Mouse (Mus musculus) frontal cortex, adult (tissue): ENCODE measurements around the gene 4930503B20Rik.

Source experiments
- ATAC-seq: cut with Nextera tagmentation; 2 replicates; pipeline ENCODE4 v1.9.2; 2017; ENCODE audit warnings: mild to moderate bottlenecking, moderate library complexity, mixed read lengths; ENCODE audit not compliant: low TSS enrichment

Gene 4930503B20Rik

DNA sequence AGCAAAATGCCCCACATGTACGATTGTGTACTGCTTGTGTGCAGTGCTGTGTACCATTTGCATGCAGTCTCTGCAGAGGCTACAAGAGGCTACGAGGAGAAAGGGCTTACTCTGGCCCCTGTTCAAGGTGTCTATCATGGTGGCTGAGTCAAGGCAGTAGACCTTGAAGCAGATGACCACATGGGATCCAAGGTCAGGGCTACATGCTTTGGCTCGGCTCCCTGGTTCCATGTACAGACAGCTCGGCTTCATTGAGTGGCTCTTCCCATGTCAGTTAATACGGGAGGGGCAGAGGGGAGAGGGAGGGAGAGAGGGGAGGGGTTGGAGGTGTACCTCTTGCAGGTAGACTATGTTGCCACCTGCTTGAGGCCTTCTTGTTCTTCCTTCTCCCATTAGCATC is 1.3 kb upstream of the 4930503B20Rik start:
- ATAC-seq = no peak

DNA sequence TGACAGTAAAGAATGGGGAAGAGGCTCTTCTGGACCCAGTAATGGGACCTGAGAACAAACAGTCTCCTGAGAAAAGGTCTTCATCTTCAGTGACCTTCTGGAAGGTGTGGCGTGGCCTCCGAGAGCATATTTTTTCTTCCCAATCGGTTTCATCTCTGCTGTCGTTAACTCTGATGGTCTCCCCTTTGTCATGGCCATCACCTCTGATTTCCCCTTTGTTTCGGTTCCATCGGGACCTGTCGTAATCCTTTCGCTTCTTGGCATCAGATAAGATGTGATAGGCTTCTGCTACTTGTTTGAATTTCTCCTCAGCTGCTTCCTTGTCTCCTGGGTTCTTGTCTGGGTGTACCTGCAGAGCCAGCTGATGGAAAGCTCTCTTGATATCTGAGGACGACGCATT is 401 bp downstream of the 4930503B20Rik start:
- ATAC-seq = no peak

DNA sequence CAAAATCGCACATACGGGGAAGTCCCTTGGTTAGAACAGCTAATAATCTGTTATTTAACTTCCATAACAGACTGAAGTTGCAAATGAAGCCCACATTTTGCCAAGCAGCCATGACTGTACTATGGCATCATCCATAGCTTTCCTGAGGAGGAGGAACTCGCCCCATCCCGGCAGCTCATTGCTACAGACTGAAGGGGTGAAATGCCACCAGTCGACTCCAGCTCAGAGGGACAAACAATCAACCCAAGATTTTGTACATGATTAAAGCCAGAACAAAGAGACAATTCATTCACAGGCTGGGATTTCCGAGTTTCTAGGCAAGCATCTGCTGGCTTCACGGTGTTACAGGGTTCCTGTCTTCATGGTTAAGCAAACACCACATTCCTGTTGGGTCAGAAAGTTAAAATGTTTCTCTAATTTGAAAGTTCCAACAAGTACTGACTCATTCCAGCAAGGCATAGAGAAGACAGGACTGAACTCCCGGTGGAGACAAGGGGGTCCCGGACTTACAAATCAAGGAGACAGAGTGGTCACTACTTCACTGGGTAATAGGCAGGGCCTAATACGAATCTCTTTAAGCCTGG is 1.7 kb downstream of the 4930503B20Rik start:
- no peak for ATAC-seq

DNA sequence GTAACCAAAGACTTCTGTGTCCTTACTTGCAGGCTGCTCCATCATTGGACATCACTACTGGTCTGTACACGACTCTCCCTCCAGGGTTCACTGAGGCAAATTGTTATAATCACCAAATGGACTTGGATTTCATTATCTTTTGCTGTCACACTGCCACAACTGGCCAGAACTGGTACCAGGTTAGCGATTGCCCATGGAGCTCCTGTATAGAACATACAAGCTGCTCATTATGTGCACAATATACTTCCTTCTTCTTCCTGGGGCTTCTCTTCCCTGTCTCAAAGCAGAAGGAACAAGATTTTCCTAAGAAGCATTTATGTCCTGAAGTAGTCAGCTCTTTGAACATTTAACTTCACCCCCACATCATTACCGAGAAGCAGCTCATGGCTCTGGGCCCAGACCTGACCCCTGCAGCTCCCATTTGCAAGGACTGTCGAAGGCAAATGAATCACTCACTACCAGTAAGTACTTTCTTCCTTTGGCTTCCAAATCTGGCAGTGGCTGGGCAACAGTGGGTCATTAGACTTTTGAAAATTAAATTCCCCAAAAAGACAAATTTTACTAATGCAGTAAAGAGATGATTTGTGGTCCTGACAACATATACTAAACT is 9.2 kb downstream of the 4930503B20Rik start:
- ATAC-seq = 0 out of 2 replicates have a peak, but pooled peaks have one; percentile 27

DNA sequence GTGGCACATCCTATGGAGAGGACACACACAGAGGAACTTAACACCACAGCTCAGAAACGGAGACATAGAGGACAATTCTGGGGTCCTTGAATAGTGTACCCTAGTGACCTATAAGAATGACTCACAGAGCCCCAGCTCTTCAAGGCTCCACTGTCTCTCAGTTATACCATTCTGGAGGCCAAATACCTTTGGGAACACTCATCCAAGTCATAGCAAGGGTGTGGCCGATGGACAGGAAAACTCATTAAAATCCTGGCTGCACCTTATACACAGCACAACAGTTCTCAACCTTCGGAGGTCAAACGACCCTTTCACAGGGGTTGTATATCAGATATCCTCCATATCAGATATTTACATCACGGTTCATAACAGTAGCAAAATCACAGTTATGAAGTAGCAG is 18.6 kb downstream of the 4930503B20Rik start:
- no peak for ATAC-seq

DNA sequence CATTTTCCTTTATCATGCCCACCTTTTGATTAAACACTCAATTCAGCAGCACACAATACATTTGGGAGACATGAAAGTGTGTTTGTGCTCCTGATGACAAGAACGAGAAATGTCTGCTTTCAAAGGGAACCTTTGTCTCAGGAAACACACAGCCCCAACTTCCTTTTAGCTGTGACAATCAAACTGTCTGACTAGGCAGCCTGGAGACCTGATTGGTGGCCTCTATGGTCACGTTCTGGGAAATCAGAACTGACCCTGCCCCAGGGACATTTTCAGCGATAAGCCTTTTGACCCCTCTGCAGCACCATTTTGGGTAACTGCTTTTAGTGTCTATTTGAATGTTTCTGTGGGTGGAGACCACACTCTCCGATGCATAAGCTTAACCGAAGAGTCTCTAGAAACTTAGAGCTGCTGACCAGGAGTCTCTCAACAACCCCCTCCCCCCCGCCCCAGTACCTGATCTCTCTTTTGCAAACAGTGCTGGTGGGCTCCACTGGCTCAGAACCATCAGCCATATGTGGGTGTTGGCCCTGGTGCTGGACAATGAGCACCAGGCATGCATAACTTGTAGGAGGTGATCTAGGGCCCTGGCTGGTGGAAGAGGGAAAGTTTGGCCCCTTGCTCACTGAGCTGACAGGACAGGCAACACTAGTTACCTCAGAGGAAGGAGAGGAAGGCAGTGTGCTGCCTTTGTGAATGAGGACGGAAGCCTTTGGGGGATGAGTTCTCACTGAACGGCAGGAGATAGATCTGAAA is 22.7 kb downstream of the 4930503B20Rik start:
- 0 out of 2 replicates have a peak, but pooled peaks have one; percentile 4 for ATAC-seq

DNA sequence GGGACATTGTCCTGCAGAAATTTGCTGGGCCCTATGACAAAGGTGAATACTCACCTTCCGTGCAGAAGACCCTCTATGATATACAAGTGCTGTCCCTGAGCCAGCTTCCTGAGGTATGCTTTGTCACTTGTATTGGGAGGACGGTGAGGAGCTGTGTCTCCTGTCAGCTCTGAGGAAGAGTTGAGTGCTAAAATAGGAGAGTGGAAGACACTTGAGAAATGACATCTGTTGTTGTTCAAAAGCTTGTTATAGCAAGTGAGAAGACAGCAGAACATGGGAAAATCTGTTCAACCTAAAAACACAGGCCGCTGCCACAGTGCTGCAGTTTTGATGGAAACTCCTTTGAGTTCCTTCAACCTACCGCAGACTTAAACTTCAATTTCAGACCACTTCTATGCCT is 25.4 kb downstream of the 4930503B20Rik start:
- peak; percentile 56 for ATAC-seq

DNA sequence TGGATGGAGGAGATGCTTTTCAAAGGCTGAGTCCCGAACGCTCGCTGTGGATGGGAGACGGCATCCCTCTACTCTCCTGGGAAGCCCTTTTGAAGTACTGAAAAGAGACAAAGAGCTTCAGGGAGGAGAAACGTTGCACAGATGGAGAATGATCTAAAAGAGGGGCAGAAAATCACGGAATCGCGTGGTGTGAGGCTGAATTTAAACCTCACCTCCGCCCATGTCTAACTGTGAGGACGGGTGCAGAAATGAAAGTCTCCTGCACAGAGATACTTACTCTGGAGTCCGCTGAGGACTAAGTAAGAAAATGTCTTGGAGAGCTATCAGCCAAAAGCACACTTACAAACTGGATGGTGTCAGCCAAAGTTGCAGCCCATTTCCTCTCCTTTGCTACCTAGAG is 29.2 kb downstream of the 4930503B20Rik start:
- peak; percentile 62 for ATAC-seq

DNA sequence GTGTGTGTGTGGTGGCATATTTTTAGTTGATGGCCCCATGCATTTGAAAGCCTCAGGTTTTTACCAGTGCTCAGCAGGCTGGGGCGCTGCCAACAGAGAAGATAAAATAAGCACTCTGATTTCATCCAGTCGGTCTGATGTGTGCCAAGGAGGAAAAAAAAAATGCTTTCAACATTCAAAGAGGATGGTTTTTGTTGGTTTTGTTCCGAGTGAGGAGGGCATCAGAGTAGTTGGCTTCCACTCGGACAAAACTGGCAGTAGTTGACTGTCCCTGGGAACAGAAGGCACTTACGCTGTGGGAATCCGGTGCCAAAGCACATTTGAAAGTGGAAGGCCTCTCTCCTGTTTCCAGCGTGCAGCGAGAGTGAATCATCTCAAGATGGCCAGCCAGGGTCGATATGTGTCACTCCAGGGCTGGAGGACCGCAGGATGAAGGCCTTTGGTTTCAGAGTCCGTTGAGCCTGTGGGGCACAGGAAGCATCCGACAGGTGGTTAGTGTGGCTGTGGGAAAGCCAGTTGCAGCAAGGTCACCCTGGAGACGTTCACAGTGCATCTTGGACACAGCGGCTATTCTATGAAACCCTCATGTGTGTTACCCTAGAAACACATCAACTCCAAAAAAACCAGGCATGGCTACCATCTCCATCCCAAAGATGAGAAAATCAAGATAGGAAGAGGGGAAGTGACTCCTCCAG is 30.4 kb downstream of the 4930503B20Rik start:
- peak; percentile 64 for ATAC-seq

DNA sequence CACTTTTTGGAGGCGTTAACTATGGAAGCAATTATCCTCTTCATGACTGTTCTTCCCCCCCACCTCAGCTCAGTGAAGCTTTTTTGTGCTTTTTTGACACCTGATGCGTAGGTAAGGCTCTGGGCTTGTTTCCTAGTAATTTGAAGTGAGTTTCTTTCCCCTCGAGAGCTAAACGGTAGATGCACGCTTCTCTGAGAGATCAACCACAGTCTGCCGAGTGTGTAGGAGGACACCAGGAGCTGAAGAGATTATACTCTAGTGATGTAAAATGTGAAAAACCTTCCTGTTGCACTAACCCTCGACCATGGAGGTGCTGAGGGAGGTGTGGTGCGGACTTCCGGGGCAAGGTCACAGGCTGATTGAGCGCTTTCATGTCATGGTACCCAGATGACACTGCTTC is 31.0 kb downstream of the 4930503B20Rik start:
- peak; percentile 59 for ATAC-seq

DNA sequence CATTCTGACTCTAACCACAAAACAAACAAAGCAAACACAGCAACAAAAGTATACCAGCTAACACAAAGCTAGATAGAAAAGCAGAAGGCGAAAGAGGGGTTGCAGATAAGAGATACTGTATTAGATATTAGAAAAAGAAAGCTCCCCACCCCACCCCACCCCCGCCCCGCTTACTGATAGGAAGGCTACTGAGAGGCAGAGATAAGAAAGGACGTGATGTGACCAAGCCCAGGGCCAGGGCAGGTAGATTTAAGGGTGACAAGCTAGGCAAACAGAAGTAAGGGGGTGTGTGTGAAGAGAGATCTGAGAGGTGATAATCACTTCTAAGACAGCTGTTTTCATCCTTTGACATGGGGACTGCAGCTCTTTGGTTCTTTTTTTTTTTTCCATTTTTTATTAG is 32.8 kb downstream of the 4930503B20Rik start:
- ATAC-seq = no peak

DNA sequence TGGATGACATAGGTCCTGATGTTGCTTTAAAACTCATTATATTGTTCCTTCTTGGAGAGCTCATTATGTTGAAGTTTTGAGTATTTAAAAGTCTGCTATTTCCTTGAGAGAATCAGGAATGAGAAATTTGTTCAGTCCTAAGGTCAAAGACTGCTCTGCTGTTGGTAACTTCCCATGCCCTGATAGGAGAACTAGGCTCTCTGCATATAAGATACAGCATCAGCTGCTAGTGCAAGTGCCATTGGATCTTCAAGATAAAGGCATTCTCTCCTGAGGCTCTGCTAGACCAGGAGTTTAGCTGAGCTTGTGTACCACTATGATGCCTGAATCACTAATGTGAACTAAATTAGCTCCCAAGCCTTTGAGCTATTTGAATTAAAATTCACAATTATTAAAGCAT is 33.2 kb downstream of the 4930503B20Rik start:
- ATAC-seq = no peak

DNA sequence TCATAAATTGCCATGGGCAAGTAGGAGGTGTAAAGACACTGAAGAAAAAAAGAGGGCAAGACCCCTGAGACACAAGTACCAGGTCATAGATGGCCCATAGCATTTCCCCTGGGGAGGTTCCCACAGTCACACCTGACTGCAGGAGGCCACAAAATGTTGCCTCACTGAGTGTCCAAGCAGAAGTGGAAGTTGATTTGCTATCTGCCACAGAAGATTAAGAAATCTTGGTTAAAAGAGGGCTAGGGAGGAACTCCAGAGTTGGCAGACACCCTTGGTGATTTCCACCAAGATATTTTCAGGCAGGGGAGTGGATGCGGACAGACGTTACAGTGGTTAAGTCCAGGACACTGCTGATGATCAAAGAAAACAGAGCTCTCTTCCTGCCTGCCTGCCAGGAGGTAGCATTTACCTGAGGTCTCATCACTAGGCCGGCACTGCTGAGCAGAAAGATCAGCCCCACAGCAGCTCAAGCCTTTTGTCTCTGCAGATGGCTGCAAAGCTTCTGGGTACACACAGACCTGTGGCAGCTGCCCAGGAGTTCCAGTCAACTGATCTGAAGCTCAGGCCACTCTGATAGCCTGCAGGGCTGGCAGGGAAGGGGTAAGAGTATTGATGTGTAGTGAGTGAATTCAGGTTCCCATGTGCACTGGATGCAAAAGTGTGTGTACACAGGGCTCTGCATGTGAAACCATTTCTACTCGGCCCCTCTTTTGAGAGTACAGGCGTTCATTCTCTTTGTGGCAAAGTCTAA is 34.4 kb downstream of the 4930503B20Rik start:
- ATAC-seq = no peak

DNA sequence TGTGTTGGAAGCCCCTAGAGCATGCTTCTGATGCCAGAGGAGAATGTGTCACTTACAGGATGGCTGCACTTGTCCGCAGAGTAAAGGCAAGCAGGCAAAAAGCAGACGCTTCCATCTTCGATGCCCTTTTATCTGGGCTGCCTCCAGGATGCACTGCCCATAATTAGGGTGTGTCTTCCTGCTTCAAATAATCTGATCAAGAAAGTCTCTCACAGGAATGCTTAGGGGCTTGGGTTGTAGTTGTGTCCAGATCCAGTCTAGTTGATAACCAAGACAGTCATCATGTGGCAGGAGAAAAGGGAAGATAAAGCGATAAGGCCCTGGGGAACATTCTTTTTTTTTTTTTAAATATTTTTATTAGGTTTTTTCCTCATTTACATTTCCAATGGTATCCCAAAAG is 35.6 kb downstream of the 4930503B20Rik start, which contains the start of gene Dnase2b:
Gene Dnase2b, minus strand, starts transcription at position 101 of the 400 bp plus-strand sequence.
- ATAC-seq = no peak

DNA sequence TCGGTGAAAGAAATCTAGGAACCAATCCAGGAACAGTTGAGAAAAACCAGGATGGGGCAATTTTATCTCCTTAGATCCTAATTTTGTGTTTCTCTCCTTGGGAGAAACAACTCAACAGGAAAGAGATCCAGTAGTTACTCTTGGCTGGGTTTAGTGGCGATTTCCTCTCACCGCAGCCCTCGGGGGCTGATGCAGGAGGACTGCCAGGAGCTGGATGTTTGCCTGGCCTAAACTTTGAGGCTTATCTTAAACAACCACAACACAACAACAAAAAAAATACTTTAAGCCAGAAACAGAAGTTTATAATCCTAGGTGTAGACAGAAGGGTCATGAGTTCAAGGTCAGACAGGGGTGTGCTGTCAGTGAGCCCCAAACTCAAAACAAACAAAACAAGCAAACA is 39.3 kb downstream of the 4930503B20Rik start:
- ATAC-seq = no peak

DNA sequence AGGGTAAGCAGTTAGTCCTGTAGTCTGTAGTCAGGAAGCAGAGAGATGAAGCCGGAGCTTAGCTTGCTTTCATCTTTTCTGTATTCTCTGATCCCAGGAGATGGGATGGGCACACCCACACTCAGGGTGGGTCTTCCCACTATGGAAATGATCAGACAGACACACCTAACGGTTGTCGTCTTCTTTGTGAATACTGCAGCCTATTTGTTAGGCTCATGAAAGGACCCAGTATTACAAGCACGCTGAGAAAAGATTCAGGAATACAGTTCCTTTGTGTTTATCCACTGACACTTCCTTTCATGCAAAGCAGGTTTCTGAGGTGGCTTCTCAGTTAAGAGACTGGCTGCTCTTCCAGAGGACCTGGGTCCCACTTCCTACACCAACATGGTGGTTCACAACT is 39.9 kb downstream of the 4930503B20Rik start:
- ATAC-seq = 0 out of 2 replicates have a peak, but pooled peaks have one; percentile 18

DNA sequence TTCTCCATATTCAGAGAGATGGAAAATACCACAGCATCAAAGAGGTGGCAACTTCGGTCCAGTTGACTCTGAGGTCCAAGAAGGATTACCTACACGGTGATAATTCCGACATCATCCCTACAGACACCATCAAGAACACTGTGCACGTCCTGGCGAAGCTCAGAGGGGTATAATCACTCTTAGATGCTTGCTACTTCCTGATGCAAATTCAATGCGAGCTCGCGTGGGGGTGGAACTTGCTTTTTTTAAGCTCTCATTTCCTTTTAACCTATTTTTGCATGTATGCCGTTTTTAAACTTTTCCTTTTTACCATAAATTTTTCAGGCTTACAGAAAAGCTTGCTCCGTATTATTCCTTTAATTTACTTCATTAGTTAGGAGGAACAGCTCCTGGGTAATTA is 40.8 kb downstream of the 4930503B20Rik start:
- peak; percentile 70 for ATAC-seq

DNA sequence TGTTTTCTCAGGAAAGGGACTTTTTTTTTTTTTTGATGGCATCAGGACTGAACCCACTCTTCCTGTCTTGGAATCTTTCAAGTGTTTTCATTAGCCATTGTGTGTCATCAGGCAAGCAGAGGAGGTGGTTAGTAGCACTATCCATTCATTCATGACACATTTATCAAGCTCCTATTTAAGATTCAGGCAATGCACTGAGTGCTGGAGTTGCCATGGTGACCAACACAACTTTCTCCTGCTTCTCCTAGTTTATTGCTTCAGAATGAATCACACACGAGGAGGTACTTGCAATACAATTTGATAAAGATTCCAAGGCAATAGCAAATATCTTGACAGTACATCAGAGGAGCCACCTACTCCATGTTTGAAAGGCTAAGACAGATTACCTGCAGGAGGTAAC is 43.7 kb downstream of the 4930503B20Rik start:
- ATAC-seq = peak; percentile 91

DNA sequence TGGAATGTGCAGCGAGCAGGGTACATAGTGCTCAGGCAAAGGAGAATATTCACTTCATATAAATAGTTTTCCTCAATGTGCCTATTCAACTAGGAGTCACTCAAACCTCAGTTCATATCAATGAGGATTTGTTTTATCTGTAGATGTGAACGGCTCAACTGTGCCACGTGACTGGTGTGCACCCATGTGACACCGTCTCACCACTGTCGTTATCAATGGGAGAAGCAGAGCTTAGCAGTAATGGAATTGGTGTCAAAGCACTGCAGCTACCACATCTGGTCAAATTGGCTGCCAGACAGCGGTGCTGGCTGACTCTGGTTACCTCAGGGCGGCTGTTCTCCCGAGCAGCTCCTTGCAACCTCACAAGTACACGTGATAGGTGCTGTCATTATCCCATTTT is 46.5 kb downstream of the 4930503B20Rik start:
- no peak for ATAC-seq

DNA sequence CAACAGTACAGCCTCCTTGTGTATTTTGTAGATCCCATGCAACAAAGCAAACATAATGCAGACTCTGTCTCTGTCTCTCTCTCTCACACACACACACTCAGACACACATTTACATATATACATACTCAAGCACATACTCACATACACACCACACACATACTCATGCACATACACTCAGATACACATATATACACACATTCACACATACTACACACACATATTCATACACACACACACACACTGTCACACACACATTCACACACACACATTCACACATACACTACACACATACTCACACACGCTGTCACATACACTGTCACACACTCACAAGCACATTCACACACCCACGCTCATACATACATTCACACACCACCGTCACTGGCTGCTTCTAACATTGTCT is 48.6 kb downstream of the 4930503B20Rik start:
- ATAC-seq = no peak

DNA sequence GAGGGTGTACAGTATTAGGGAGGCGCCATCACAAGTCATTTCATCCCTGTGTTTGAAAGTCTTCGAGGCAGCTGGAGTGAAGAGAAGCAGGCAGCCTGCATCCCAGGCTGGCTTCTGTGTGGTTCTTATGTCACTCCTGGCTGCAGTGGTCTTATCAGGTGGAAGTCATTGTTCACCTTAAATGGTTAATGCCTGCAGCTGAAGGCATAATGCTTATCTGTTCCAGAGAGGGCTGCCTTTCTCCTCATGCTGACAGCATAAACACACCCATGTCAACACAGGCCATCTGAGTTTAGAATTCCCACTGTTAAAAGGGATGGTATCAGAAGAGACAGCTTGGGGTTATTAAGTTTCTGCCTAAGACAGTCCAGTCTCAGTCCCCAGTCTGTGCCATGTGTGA is 49.9 kb downstream of the 4930503B20Rik start:
- ATAC-seq = no peak
